Mouse (Mus musculus): ENCODE data around the gene Arhgap31. TPM values are rescaled to one million over a fixed set of nuclear protein-coding genes. Genes with fewer than 3 reads are reported as not detected.

The Arhgap31 gene
- polyA plus RNA-seq, 1 experiment from 2014 or later, result 5.4 TPM

- Histone ChIP-seq H3K9ac (ENCODE audit: low read length) (no peak overlapping the region), H3K36me3 (ENCODE audit: control insufficient read depth, insufficient read depth, low read length) (no peaks in the 10 kb centered on the region), H3K27me3 (ENCODE audit: control insufficient read depth, insufficient read depth, low read length) (no peaks in the 10 kb centered on the region), H3K4me1 (ENCODE audit: control insufficient read depth, insufficient read depth, low read length) (peaks cover 5% of the 10 kb centered on the region; the same call in 1 of the 2 replicates), H3K27ac (replicated peaks; ENCODE audit: low read depth, low read length) (no peak overlapping the region), H3K4me2 (ENCODE audit: low read depth, severe bottlenecking) (no peak overlapping the region), H3K9me3 (ENCODE audit: control insufficient read depth, low read length) (no peaks in the 10 kb centered on the region), H3K4me3 (ENCODE audit: low read depth, low read length) (no peak overlapping the region)
- ATAC-seq (ENCODE audit: insufficient number of reproducible peaks, low FRiP score, low TSS enrichment, low read depth), result no peak
- 76% methylated on average over 9 of the region's 9 CpGs for WGBS
- DNase-seq (ENCODE audit: low spot score), result no peak
Observed at GRCm38 (mm10) chr16:38648783-38649430, 64.2 kb downstream of the Arhgap31 start.

GRCm38 (mm10) chr16:38648155-38648554 lies 64.9 kb downstream of the Arhgap31 start:
- H3K4me3 ChIP-seq (ENCODE audit: low read depth, low read length), result no peak overlapping the region
- H3K27ac ChIP-seq (replicated peaks; ENCODE audit: low read depth, low read length), result no peak overlapping the region
- no peaks in the 10 kb centered on the region for H3K36me3 ChIP-seq (ENCODE audit: control insufficient read depth, insufficient read depth, low read length)
- ATAC-seq (ENCODE audit: insufficient number of reproducible peaks, low FRiP score, low TSS enrichment, low read depth) (no peak), DNase-seq (ENCODE audit: low spot score) (no peak)
- peaks cover under 1% of the 10 kb centered on the region; the same call in 1 of the 2 replicates for H3K4me1 ChIP-seq (ENCODE audit: control insufficient read depth, insufficient read depth, low read length)
- 89% methylated on average over 5 of the region's 5 CpGs for WGBS
- H3K27me3 ChIP-seq (ENCODE audit: control insufficient read depth, insufficient read depth, low read length), result no peaks in the 10 kb centered on the region
- no peak overlapping the region for H3K4me2 ChIP-seq (ENCODE audit: low read depth, severe bottlenecking)
- H3K9ac ChIP-seq (ENCODE audit: low read length), result no peak overlapping the region
- no peaks in the 10 kb centered on the region for H3K9me3 ChIP-seq (ENCODE audit: control insufficient read depth, low read length)

- Histone ChIP-seq H3K36me3 (ENCODE audit: control insufficient read depth, insufficient read depth, low read length) (no peaks in the 10 kb centered on the region), H3K4me2 (ENCODE audit: low read depth, severe bottlenecking) (no peak overlapping the region), H3K27me3 (ENCODE audit: control insufficient read depth, insufficient read depth, low read length) (no peaks in the 10 kb centered on the region), H3K4me3 (ENCODE audit: low read depth, low read length) (no peak overlapping the region), H3K4me1 (ENCODE audit: control insufficient read depth, insufficient read depth, low read length) (no peaks in the 10 kb centered on the region), H3K27ac (replicated peaks; ENCODE audit: low read depth, low read length) (no peak overlapping the region), H3K9ac (ENCODE audit: low read length) (no peak overlapping the region), H3K9me3 (ENCODE audit: control insufficient read depth, low read length) (no peaks in the 10 kb centered on the region)
- no peak for ATAC-seq (ENCODE audit: insufficient number of reproducible peaks, low FRiP score, low TSS enrichment, low read depth)
- no peak for DNase-seq (ENCODE audit: low spot score)
- WGBS, result 77% methylated on average over 2 of the region's 2 CpGs
Observed at GRCm38 (mm10) chr16:38644455-38644854, 68.6 kb downstream of the Arhgap31 start.

- Histone ChIP-seq H3K9me3 (ENCODE audit: control insufficient read depth, low read length) (no peaks in the 10 kb centered on the region), H3K4me2 (ENCODE audit: low read depth, severe bottlenecking) (no peak overlapping the region), H3K4me1 (ENCODE audit: control insufficient read depth, insufficient read depth, low read length) (no peaks in the 10 kb centered on the region), H3K9ac (ENCODE audit: low read length) (no peak overlapping the region), H3K4me3 (ENCODE audit: low read depth, low read length) (no peak overlapping the region), H3K27me3 (ENCODE audit: control insufficient read depth, insufficient read depth, low read length) (no peaks in the 10 kb centered on the region), H3K36me3 (ENCODE audit: control insufficient read depth, insufficient read depth, low read length) (no peaks in the 10 kb centered on the region), H3K27ac (replicated peaks; ENCODE audit: low read depth, low read length) (no peak overlapping the region)
- ATAC-seq (ENCODE audit: insufficient number of reproducible peaks, low FRiP score, low TSS enrichment, low read depth) (no peak), DNase-seq (ENCODE audit: low spot score) (no peak)
- 89% methylated on average over 10 of the region's 10 CpGs for WGBS
Observed at GRCm38 (mm10) chr16:38637085-38637484, 76.0 kb downstream of the Arhgap31 start.

GRCm38 (mm10) chr16:38636682-38637081 lies 76.4 kb downstream of the Arhgap31 start:
- Histone ChIP-seq H3K4me3 (ENCODE audit: low read depth, low read length) (no peak overlapping the region), H3K9ac (ENCODE audit: low read length) (no peak overlapping the region), H3K4me2 (ENCODE audit: low read depth, severe bottlenecking) (no peak overlapping the region), H3K27me3 (ENCODE audit: control insufficient read depth, insufficient read depth, low read length) (no peaks in the 10 kb centered on the region), H3K27ac (replicated peaks; ENCODE audit: low read depth, low read length) (no peak overlapping the region), H3K4me1 (ENCODE audit: control insufficient read depth, insufficient read depth, low read length) (no peaks in the 10 kb centered on the region), H3K36me3 (ENCODE audit: control insufficient read depth, insufficient read depth, low read length) (no peaks in the 10 kb centered on the region), H3K9me3 (ENCODE audit: control insufficient read depth, low read length) (no peaks in the 10 kb centered on the region)
- WGBS, result 84% methylated on average over 9 of the region's 9 CpGs
- ATAC-seq (ENCODE audit: insufficient number of reproducible peaks, low FRiP score, low TSS enrichment, low read depth) (no peak), DNase-seq (ENCODE audit: low spot score) (no peak)

- 83% methylated on average over 8 of the region's 8 CpGs for WGBS
- Histone ChIP-seq H3K4me2 (ENCODE audit: low read depth, severe bottlenecking) (no peak overlapping the region), H3K4me1 (ENCODE audit: control insufficient read depth, insufficient read depth, low read length) (no peaks in the 10 kb centered on the region), H3K27ac (replicated peaks; ENCODE audit: low read depth, low read length) (no peak overlapping the region), H3K4me3 (ENCODE audit: low read depth, low read length) (no peak overlapping the region), H3K27me3 (ENCODE audit: control insufficient read depth, insufficient read depth, low read length) (no peaks in the 10 kb centered on the region), H3K9ac (ENCODE audit: low read length) (no peak overlapping the region), H3K9me3 (ENCODE audit: control insufficient read depth, low read length) (no peaks in the 10 kb centered on the region), H3K36me3 (ENCODE audit: control insufficient read depth, insufficient read depth, low read length) (no peaks in the 10 kb centered on the region)
- no peak for ATAC-seq (ENCODE audit: insufficient number of reproducible peaks, low FRiP score, low TSS enrichment, low read depth)
- DNase-seq (ENCODE audit: low spot score), result no peak
Observed at GRCm38 (mm10) chr16:38635833-38636390, 77.2 kb downstream of the Arhgap31 start.

- Histone ChIP-seq H3K27me3 (ENCODE audit: control insufficient read depth, insufficient read depth, low read length) (no peaks in the 10 kb centered on the region), H3K36me3 (ENCODE audit: control insufficient read depth, insufficient read depth, low read length) (no peaks in the 10 kb centered on the region), H3K4me1 (ENCODE audit: control insufficient read depth, insufficient read depth, low read length) (no peaks in the 10 kb centered on the region), H3K4me3 (ENCODE audit: low read depth, low read length) (no peak overlapping the region), H3K27ac (replicated peaks; ENCODE audit: low read depth, low read length) (no peak overlapping the region), H3K9ac (ENCODE audit: low read length) (no peak overlapping the region), H3K4me2 (ENCODE audit: low read depth, severe bottlenecking) (no peak overlapping the region), H3K9me3 (ENCODE audit: control insufficient read depth, low read length) (no peaks in the 10 kb centered on the region)
- ATAC-seq (ENCODE audit: insufficient number of reproducible peaks, low FRiP score, low TSS enrichment, low read depth) (no peak), DNase-seq (ENCODE audit: low spot score) (peak; percentile 64)
- 65% methylated on average over 6 of the region's 6 CpGs for WGBS
Observed at GRCm38 (mm10) chr16:38632147-38632546, 80.9 kb downstream of the Arhgap31 start.

GRCm38 (mm10) chr16:38625811-38626369 lies 87.2 kb downstream of the Arhgap31 start:
- H3K4me3 ChIP-seq (ENCODE audit: low read depth, low read length), result no peak overlapping the region
- H3K27me3 ChIP-seq (ENCODE audit: control insufficient read depth, insufficient read depth, low read length), result no peaks in the 10 kb centered on the region
- H3K4me1 ChIP-seq (ENCODE audit: control insufficient read depth, insufficient read depth, low read length), result no peaks in the 10 kb centered on the region
- ATAC-seq (ENCODE audit: insufficient number of reproducible peaks, low FRiP score, low TSS enrichment, low read depth), result no peak
- no peaks in the 10 kb centered on the region for H3K36me3 ChIP-seq (ENCODE audit: control insufficient read depth, insufficient read depth, low read length)
- no peaks in the 10 kb centered on the region for H3K9me3 ChIP-seq (ENCODE audit: control insufficient read depth, low read length)
- WGBS, result 83% methylated on average over 10 of the region's 10 CpGs
- H3K27ac ChIP-seq (replicated peaks; ENCODE audit: low read depth, low read length), result no peak overlapping the region
- no peak overlapping the region for H3K4me2 ChIP-seq (ENCODE audit: low read depth, severe bottlenecking)
- no peak for DNase-seq (ENCODE audit: low spot score)
- H3K9ac ChIP-seq (ENCODE audit: low read length), result no peak overlapping the region

All from limb, embryonic 11.5 days (tissue).